Mouse (Mus musculus): ENCODE measurements around the gene Arf6.
"Not testable (repeated sequence)": the region's sequence is repeated elsewhere in the genome, so short reads cannot be mapped to it uniquely, and the experiment has no call there.

Arf6 gene

DNA sequence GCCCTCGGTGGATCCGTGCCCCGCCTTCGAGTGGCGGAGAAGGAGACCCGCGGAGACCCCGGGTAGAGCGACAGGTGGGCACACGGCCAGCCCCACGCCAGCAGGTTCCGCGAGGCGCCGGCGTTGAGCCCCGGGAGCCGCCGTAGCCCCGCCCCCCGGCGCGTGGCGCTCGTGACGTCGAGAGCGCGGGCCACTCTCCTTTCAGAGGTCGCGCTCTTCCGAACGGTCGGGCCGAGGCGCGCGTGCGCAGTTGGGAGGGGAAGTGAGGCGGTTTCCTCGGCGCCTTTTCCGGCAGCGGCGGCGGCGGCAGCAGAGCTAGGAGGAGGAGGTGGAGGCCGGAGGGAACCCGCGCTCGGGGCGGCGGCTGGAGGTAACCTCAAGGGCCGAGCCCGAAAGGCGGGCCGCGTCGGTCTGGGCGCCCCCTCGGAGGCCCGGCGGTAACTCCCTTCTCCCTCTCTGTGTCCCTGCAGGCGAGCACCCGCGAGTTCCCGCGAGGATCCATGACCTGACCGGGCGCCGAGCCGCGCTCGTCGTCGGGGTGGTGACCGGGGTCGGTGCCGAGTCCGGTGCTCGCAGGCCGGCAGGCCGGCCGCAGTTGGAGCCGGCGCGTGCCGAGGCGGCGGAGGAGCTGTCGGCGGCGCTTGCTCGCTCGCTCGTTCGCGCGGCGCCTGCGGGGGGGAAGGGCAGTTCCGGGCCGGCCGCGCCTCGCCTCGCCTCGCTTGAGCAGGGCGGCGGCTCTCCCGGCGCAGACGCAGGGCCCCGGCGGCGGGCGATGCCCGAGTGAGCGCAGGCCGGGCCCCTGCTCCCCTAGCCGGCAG lies at the start of gene Arf6, which contains the start of gene Gm9887:
Gene Arf6, plus strand, starts transcription at position 297 of the 818 bp plus-strand sequence.
Gene Gm9887, minus strand, starts transcription at position 605 of the 818 bp plus-strand sequence.
- DNase-seq = peak; percentile 98

DNA sequence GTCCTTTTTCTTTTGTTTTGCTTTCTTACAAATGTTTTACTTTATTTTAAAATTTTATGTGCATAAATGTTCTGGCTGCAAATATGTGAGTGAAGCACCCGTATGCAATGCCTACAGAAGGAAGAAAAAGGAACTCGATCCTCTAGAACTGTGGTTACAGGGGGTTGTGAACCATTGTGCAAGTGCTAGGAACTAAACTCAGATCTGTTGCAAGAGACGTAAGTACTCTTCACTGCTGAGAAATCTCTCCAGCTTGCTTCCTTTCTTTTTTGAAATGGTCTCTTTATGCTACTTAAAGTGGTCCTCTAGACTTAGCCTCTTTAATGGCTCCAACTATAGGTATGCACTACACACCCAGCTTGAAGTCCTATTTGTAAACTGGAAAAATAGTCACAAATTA lies 40.8 kb upstream of the Arf6 start:
- DNase-seq = no peak

DNA sequence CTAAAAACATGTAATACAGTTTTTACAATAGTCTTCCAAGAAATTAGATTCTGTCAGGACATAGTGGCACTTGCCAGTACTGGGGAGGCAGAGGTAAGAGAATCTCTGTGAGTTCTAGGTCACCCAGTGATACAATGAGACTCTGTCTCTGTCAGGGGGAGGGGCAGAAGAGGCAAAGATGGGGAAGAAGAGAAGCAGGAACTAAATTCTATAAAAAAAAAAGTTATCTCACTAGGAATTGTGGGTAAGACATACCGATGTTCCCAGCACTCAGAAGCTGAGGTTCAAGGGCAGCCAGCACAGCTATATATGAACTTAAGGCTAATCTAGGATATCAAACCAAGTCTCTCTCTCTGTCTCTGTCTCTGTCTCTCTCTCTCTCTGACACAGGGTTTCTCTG lies 39.8 kb upstream of the Arf6 start:
- no peak for DNase-seq

DNA sequence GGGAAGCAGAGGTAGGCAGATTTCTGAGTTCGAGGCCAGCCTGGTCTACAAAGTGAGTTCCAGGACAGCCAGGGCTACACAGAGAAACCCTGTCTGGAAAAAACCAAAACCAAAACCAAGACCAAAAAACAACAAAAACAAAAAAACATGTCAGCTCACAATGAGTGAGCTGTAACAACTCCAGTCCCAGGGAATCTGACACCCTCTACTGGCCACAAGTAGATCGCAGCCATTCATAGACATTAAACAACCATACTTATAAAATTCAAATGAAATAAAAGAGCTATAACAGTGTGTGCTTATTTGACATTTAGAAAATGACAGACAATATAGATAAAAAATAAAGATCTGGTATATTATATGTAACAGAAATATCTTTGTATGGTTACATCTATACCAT lies 38.4 kb upstream of the Arf6 start:
- peak in 1 of 2 experiments; percentile 31 for DNase-seq

DNA sequence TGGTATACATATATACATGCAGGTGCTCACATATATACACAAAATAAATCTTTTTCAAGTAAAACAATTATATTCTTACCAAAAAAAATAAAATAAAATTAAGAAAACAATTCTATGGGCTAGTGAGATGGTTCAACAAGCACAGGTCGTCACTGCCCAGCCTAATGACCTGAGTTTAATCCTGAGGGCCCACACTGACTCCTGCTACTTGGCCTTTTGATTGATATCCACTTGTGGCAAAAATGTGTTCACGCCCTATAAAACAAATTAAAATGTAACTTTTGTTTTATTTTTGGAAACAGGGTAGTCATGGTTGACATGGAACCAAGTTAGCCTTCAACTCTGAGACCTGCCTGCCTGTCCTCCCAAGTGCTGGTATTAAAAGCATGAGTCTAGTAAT lies 22.0 kb upstream of the Arf6 start:
- DNase-seq = no peak

DNA sequence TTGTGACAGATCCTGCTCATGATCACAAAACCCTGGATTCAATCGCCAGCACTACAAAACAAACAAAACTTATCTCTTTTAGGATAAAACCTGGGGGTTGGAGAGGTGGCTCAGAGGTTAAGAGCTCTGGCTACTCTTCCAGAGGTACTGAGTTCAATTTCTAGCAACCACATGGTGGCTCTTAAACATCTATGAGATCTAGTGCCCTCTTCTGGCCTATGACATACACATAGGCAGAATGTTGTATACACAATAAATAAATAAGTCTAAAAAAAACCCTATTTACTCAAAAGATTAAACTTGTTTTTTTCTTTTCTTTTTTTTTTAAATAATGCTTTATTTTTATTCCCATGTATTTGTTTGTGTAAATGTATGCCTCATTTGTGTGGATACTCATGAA lies 20.3 kb upstream of the Arf6 start:
- DNase-seq = no peak

DNA sequence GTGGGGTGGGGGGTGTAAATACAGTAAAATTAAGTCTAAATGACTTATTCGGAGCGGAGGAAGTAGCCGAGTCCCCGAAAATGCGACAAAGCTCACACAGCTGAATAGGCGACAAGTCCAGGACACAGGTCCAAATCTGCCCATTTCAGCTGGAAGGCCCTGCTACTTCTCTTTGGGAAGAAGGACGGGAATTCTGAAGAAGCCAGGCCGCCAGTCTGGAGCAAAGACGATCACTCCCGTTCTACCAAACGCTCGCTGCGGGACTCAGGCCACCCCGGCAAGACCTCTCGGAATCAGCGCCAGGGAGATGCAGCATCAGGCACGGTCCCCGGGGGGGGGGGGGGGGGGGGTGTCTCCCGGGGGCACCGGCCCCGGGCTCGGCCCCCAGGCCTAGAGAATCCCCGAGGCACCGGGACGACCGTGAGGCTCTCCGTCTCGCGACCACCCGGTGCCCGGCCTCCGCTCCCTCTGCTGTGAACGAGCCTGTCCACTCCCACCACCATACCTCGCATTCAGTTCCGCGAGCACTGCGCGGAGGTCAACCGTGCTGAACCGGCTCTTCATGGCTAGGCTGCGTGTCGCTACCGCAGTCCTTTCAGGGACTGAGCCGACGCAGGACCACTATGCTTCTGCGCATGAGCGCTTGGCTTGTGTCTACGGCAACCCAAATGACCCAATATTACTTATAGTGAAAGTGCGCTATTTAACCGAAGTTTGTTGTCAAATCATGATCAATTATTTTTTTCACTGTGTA lies 15.2 kb upstream of the Arf6 start, which contains the start of gene Nemf:
Gene Nemf, minus strand, starts transcription at position 620 of the 754 bp plus-strand sequence.
- peak; percentile 74 to 75 for DNase-seq

DNA sequence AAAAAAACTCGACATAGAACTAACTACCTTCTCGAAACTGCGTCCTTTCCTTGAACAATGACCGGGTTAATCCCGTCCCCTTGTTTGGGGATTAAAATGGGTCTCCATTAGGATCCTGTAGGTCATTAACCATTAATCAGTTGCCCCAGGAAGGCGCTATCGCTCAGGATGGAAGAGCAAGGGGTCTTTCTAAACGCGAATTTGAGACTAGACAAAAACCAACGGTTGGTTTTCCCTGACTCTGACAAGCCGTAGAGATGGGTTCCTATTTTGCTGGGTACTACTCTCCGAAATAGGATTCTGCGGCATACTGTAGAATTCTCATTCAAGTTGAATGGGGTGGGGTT lies 14.7 kb upstream of the Arf6 start:
- DNase-seq = no peak

DNA sequence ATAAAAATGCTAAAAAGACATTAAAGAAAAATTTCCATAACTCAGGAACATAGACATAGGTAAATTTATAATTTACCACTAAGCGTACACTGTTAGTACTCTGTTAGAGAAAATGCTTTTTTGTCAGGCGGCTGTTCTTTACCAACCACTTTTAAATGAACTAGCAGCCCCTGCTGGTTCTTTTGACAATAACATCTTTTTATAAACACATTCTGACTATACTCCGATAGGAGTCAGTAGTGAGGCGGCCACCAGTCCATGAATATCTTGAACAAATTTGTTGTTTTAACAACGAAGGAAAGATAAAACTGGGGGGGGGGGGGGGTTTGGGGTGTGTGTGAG lies 11.3 kb upstream of the Arf6 start:
- DNase-seq = no peak

DNA sequence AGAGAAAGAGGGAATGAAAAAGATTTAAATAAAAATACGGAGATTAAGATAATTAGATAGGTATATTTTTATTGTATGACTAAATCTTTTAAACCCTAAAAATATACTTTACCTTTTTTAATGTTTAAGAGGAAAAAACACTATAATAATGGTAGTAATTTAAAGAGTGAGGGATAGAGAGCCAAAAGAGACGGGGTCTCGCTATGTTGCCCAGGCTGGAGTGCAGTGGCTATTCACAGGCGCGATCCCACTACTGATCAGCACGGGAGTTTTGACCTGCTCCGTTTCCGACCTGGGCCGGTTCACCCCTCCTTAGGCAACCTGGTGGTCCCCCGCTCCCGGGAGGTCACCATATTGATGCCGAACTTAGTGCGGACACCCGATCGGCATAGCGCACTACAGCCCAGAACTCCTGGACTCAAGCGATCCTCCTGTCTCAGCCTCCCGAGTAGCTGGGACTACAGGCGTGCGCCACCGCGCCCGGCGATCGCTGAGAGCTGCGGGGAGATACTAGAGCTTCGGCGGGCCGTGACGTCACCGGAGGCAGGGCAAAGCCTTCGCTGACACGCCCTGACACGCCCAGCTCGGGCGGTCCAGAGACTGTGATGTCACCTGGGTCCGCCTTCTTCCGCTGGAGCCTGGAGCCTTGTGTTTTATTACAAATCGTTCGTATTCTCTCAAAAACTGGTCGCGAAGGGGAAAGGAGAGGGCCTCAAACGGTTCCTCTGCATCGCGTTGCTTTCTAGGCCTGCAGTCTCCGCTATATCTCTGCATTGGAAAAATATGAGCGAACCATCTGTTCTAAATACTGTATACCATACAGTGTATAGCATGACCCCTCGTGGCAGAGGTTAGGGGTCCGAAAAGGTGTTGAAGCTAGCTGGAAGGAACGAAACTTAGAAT lies 10.7 kb upstream of the Arf6 start:
- peak; percentile 99 for DNase-seq

DNA sequence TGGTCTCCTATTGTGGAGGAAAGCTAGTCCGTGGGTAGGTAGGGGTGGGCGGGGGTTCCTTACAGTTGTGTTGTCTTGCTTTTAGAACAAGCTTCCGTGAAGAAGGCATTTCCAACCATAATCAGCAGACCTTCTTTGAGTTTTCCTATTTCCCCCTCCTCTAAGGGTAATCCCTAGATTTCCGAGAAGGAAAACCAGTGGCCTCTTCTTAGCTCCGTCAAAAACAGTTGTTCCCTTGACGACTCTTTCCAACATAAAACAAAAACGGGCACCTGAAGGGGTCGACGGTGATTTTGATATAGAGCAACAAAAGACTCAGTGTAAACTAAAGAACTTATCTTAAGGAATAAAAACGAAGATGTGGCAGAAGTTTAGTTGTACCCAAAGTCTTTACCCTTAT lies 10.0 kb upstream of the Arf6 start:
- no peak for DNase-seq

DNA sequence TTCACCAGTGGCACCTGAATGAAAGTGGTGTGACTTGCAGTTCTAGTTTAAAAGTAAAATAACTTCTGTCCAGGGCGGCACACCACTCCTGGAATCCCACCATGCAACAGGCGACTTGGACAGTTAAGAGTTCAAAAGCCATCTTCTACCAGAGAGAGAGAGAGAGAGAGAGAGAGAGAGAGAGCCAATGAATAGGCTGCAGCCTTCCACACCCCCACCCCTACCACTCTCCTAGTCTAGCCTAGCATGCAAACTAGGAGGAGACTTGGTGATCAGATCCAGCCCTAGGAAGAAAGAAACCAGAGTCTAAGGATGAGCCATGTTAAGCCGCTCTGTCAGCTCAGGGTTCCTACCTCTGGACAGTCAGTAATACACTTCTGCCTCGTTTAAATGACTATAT lies 9.6 kb upstream of the Arf6 start:
- no peak for DNase-seq

DNA sequence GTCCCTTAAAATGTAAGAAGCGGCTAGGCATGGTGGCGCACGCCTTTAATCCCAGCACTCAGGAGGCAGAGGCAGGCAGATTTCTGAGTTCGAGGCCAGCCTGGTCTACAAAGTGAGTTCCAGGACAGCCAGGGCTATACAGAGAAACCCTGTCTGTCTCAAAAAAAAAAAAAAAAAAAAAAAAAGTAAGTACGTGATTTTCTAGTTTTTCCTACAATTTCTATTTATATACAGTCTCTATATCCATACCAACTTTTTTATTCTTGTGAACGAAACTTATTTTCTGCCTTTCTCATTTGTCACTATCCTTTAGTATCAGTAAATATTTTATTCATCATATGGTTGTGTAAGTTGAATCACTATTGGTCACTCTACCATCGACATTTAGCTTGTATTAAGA lies 8.8 kb upstream of the Arf6 start:
- DNase-seq = not testable (repeated sequence)

DNA sequence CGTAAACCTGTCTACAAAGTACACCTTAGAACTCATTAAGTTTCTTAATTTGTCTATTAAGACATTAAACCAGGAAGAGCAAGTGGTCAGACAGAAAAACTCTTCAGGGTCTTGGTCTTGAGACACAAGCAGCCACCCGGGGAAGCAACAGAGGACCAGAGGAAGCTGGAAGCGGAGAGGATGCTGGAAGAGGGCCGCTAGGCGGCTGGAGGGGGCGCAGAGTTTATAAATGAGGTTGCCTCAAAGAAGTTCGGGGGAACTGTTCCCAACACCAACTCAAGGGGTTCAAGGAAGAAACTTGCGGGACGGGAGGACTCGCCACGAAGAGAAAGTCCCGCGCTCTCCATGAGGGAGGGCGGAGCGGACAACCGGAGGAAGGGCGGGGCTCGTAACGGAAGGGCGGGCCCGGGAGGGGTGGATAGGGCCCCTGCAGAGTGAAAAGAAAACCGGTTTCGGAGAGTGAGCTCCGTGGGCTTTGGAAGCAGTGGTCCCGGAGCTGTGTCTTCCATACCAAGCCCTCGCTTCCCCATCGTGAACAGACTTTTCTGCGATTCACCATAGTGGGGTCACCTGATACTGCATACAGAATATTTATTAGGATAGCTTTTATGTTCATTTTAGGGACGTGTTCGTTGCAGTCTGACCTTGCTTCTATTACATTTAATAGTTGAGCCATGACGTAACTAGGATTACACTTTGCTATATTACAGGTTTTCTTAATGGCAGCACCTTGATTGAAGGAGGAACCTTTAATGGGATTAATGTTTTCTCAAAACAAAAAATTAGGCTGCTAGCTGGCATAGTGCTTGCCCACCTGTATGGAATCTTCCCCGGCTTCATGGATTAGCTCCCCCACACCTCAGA lies 7.8 kb upstream of the Arf6 start:
- DNase-seq = peak; percentile 72 to 86

DNA sequence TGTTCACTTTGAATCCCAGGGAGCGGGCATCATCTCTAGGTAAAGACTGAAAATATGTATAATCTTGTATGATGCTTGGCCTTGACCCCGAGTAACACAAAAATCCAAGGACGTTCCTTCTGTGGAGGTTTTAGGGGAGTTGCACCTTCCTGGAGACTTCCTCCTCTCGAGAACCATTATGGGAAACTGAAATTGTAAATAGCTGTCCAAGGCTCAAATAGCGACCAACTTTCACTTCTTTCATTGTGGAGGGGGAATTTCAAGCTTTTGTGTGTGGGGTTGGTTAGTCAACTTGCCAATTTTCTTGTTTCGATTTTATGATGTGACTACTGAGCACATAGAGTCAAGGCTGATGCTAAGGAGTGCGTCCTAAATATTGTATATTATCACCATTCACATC lies 6.2 kb upstream of the Arf6 start:
- no peak for DNase-seq

DNA sequence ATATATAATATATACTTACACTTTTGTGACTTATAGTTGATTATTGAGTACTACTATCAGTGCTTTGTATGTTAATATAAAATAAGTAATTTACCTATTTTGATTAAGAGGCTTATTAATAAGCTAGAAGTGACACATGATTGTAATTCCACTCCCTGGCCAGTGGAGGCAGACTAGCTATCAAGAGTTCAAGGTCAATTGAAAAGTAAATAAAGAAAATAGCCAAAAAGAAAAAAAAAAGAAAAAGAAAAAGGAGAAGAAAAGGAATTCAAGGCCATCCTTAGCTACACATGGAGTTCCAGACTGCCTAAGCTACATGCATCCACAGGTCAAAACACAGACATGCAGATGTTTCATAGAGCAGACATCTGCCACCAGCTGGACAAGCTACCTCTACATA lies 5.5 kb upstream of the Arf6 start:
- DNase-seq = peak in 1 of 2 experiments; percentile 35

DNA sequence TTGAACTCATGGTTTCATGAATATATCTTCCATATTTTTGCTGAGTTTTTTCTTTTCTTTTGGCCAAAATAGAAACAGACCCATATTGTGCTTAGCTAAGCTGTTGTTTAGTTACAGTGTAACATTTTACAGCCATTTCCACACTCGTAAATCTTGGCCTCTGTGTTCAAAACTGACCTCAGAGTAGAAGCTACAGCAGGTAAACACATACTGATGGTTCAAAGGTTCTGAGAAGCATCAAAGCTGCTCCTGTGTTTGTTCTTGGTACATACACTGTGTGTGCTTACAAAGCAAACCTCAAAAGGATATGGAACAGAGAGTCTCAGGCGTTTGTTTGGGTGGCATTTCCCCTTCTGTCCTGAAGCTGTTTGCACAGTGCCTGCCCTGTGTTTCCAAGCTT lies 4.4 kb upstream of the Arf6 start:
- no peak for DNase-seq

DNA sequence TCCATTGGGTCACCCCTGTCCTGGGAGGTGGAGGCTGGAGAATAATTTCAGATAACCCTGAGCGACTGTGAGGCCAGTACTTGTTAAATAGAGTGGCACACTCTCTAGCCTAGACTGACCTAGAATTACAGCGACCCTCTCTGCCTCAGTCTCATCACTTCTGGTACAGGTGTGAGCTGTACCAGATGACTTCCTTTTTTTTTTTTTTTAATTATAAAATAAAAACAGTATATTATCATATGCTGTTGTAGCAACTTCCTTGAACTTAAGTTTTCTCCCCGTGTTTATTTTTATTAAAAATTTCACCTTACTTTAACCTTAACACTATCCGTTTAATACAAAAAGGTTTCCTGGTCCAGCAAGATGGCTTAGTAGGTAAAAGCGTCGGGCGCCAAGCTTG lies 1.0 kb upstream of the Arf6 start:
- no peak for DNase-seq

DNA sequence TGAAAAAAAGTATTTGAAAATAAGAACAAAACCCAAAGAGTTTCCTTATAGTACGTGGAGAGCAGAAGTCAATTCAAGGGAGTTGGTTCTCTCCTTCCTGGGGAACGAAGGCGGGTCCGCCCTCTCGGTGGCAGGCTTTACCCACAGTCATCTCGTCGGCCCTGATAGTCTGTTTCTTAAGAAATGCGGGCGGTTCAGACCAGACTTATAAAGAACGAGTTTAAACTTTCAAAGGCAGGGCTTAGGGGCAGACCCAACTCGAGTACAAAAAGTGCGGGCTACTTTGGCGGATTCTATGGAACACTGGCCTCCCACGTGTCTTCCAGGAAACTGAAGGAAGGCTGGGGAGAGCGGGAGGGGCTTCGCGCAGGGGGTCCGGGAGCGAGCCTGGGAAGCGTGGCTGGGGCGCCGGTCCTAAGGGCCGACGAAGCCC lies 513 bp upstream of the Arf6 start:
- DNase-seq = peak; percentile 70 to 76

DNA sequence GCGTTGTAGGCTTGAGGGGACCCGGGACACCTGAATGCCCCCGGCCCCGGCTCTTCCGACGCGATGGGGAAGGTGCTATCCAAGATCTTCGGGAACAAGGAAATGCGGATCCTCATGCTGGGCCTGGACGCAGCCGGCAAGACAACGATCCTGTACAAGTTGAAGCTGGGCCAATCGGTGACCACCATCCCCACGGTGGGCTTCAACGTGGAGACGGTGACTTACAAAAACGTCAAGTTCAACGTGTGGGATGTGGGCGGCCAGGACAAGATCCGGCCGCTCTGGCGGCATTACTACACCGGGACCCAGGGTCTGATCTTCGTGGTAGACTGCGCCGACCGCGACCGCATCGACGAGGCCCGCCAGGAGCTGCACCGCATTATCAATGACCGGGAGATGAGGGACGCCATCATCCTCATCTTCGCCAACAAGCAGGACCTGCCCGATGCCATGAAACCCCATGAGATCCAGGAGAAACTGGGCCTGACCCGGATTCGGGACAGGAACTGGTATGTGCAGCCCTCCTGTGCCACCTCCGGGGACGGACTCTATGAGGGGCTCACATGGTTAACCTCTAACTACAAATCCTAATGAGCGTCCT lies 881 bp downstream of the Arf6 start:
- DNase-seq = no peak

DNA sequence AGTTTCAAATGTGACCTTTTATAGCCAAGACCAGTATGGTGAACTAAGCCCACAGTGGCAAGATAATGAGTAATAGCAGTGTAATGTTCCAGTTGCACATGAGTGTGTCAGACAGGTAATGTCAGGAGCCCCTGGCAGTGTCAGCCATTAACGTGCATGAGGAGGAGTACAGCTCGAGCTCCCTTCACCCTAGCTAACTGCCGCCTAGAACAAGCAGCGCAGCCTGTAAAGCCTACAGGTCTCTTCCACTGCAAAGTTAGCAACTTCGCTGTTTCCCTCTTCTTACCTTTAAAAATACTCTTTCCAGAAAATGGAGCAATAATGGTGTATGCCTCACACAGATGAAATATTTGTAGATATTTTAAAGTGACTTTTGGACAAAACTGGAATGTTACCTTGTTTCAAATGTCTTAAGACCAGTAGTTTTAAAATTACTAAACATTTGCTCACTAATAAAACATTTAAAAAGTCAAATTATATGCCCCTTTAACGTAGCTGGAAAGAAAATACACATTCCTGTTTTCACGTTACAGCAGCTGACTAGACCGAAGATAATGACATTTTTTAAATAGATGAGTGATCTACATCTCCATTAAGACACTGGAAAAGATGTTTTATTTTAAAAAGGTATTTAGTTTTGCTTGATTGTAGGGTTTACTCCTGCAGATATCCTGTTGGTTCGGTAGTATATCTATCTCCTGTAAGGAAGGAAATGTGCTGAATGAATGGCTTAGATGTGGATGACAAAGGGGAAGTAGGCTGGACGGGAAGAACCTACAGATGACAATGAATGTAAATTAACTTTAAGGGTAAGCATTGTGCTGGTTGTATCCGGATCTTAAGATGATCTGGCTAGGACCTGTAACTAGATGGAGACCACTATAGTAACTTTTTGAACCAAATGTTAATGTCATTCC lies 2.2 kb downstream of the Arf6 start:
- DNase-seq = no peak
